In genomic region chrX:36808318-36808683, GRCm38 (mm10) we compare ENCODE assay signal across 8 mouse cellular contexts. TPM values are rescaled to one million over a fixed set of nuclear protein-coding genes. Genes with fewer than 3 reads are reported as not detected.
DNase-seq lines count a peak whose midpoint lies in the region; ATAC-seq and TF ChIP-seq lines count a peak whose summit lies in the region.

No protein-coding gene starts in this region.

- H3K4me1 ChIP-seq in heart, embryonic 13.5 days = peaks cover 5% of the 10 kb centered on the region; the same call in 1 of the 2 replicates
- no peaks in the 10 kb centered on the region for H3K4me1 ChIP-seq in ES-Bruce4 (ENCODE audit: control insufficient read depth, insufficient read depth, low read length)
- H3K4me1 ChIP-seq in forebrain, embryonic 15.5 days = peaks cover 7% of the 10 kb centered on the region
- peaks cover 17% of the 10 kb centered on the region for H3K4me1 ChIP-seq in liver, embryonic 15.5 days (replicated peaks)

- no peak for TF ChIP-seq EP300 in ES-Bruce4 (IDR thresholded peaks at IDR 0.05; ENCODE audit: insufficient read depth, low read depth, low read length)

- ATAC-seq in heart, embryonic 13.5 days (ENCODE audit: extremely low read depth, insufficient number of reproducible peaks, low FRiP score, low TSS enrichment) = no peak
- ATAC-seq in forebrain, embryonic 15.5 days (replicated peaks) = peak; percentile 44
- ATAC-seq in liver, embryonic 15.5 days (ENCODE audit: insufficient read depth) = no peak

- H3K9me3 ChIP-seq in heart, embryonic 13.5 days = no peaks in the 10 kb centered on the region
- H3K9me3 ChIP-seq in ES-Bruce4 (replicated peaks; ENCODE audit: control insufficient read depth, insufficient read depth, low read length, poor library complexity, severe bottlenecking) = no peaks in the 10 kb centered on the region
- no peaks in the 10 kb centered on the region for H3K9me3 ChIP-seq in forebrain, embryonic 15.5 days
- H3K9me3 ChIP-seq in liver, embryonic 15.5 days (replicated peaks) = no peaks in the 10 kb centered on the region

- TF ChIP-seq POLR2A in ES-Bruce4 (IDR thresholded peaks at IDR 0.05; ENCODE audit: insufficient read depth, low read length) = no peak

- no peak for DNase-seq in heart, adult 9 months (ENCODE audit: low spot score in 2 of 2)
- no peak for DNase-seq in urinary bladder, postnatal 4 days (ENCODE audit: low spot score in 2 of 2)
- no peak for DNase-seq in yolk sac, embryonic 10.5 days (ENCODE audit: low spot score)
- no peak for DNase-seq in kidney, postnatal 4 days

- no peak for TF ChIP-seq CTCF in ES-Bruce4 (IDR thresholded peaks at IDR 0.05; ENCODE audit: low read depth, low read length)

- H3K4me3 ChIP-seq in heart, embryonic 13.5 days = peak overlapping the region; percentile 40
- peak overlapping the region; percentile 9; the same call in 1 of the 2 replicates for H3K4me3 ChIP-seq in ES-Bruce4 (ENCODE audit: low read depth, low read length)
- peak overlapping the region; percentile 43 for H3K4me3 ChIP-seq in forebrain, embryonic 15.5 days
- H3K4me3 ChIP-seq in liver, embryonic 15.5 days (replicated peaks) = peak overlapping the region; percentile 65

- no peaks in the 10 kb centered on the region for H3K27me3 ChIP-seq in heart, embryonic 13.5 days (replicated peaks)
- H3K27me3 ChIP-seq in ES-Bruce4 (ENCODE audit: control insufficient read depth, insufficient read depth, low read length, poor library complexity, severe bottlenecking) = no peaks in the 10 kb centered on the region
- H3K27me3 ChIP-seq in forebrain, embryonic 15.5 days = no peaks in the 10 kb centered on the region
- H3K27me3 ChIP-seq in liver, embryonic 15.5 days = no peaks in the 10 kb centered on the region

- 46% methylated on average over 6 of the region's 6 CpGs for WGBS in heart, embryonic 13.5 days
- WGBS in forebrain, embryonic 15.5 days = 75% methylated on average over 6 of the region's 6 CpGs
- 39% methylated on average over 6 of the region's 6 CpGs for WGBS in liver, embryonic 15.5 days (ENCODE audit: insufficient replicate concordance)

- no peaks in the 10 kb centered on the region for H3K36me3 ChIP-seq in heart, embryonic 13.5 days
- no peaks in the 10 kb centered on the region for H3K36me3 ChIP-seq in ES-Bruce4 (ENCODE audit: control insufficient read depth, insufficient read depth, low read length, poor library complexity, severe bottlenecking)
- H3K36me3 ChIP-seq in forebrain, embryonic 15.5 days = no peaks in the 10 kb centered on the region
- no peaks in the 10 kb centered on the region for H3K36me3 ChIP-seq in liver, embryonic 15.5 days (replicated peaks)

- peak overlapping the region; percentile 60 for H3K27ac ChIP-seq in heart, embryonic 13.5 days (replicated peaks)
- peak overlapping the region; percentile 87 for H3K27ac ChIP-seq in ES-Bruce4 (ENCODE audit: insufficient read depth, low read length)
- peak overlapping the region; percentile 86 for H3K27ac ChIP-seq in forebrain, embryonic 15.5 days (replicated peaks)
- peak overlapping the region; percentile 89 for H3K27ac ChIP-seq in liver, embryonic 15.5 days (replicated peaks)

- H3K4me2 ChIP-seq in heart, embryonic 13.5 days = peak overlapping the region; percentile 67
- H3K4me2 ChIP-seq in forebrain, embryonic 15.5 days (replicated peaks) = peak overlapping the region; percentile 47
- H3K4me2 ChIP-seq in liver, embryonic 15.5 days = peak overlapping the region; percentile 68

- 0 out of 2 replicates have a peak overlapping the region, but pooled peaks have one; percentile 61 for H3K9ac ChIP-seq in heart, embryonic 13.5 days
- peak overlapping the region; percentile 71 for H3K9ac ChIP-seq in ES-Bruce4 (ENCODE audit: low read depth, poor library complexity, severe bottlenecking)
- no peak overlapping the region for H3K9ac ChIP-seq in forebrain, embryonic 15.5 days (replicated peaks)
- H3K9ac ChIP-seq in liver, embryonic 15.5 days = no peak overlapping the region

RNA-seq across cellular contexts. Expression of gene Slc25a5, which starts 12.8 kb away (rescaled TPM):
- polyA plus RNA-seq in heart, embryonic 13.5 days (2015; fragmentation: Nextera tagmentation; extraction: Ambion mirVana) = 964 and 1,107 TPM in 2 replicates
- 680 TPM in 2 replicates for polyA plus RNA-seq in ES-Bruce4 (2011; ENCODE audit: insufficient read depth, insufficient read length, low read depth, missing spikeins)
- polyA plus RNA-seq in forebrain, embryonic 15.5 days (2015; fragmentation: Nextera tagmentation; extraction: Ambion mirVana) = 483 and 523 TPM in 2 replicates
- 409 and 433 TPM in 2 replicates for polyA plus RNA-seq in liver, embryonic 15.5 days (2015; fragmentation: Nextera tagmentation; extraction: Ambion mirVana)

Comparison
In these comparisons a context has a peak if more than half of its experiments do, and no peak if none do; other contexts are left out.
1. H3K4me3 ChIP-seq: peak in every context shown above with its lines; median percentile 65 in liver, embryonic 15.5 days; 43 in forebrain, embryonic 15.5 days; 40 in heart, embryonic 13.5 days; 9 in ES-Bruce4.
2. H3K9ac ChIP-seq: peak in heart, embryonic 13.5 days (single experiment) and ES-Bruce4 (single experiment); none in forebrain, embryonic 15.5 days (single experiment) and liver, embryonic 15.5 days (single experiment).
3. Peak in every context shown above with its lines, with median percentiles within 50 percentile points of each other: H3K27ac ChIP-seq and H3K4me2 ChIP-seq.